Mouse (Mus musculus): ENCODE data around the gene Gm20388.

Gene Gm20388

DNA sequence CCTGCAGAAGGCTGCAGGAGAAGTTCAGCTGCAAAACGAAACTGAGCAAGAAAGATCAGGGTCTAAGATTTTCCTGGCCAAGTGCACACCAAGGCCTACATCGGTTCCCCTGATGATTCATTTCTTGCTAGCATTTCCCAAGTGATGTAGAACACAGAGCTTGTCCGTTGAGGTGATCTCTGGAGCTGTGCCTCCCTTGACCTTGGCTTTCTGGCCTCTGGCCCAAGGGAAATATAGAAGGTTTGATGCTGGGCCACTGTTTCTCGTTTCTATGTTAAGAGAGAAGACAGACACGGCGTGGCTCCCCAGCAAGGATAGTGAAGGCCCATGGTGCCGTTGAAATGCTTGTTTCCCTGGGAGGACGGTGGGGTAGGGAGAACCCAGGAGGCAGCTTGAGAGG lies 3857.2 kb downstream of the Gm20388 start:
- DNase-seq, result no peak

DNA sequence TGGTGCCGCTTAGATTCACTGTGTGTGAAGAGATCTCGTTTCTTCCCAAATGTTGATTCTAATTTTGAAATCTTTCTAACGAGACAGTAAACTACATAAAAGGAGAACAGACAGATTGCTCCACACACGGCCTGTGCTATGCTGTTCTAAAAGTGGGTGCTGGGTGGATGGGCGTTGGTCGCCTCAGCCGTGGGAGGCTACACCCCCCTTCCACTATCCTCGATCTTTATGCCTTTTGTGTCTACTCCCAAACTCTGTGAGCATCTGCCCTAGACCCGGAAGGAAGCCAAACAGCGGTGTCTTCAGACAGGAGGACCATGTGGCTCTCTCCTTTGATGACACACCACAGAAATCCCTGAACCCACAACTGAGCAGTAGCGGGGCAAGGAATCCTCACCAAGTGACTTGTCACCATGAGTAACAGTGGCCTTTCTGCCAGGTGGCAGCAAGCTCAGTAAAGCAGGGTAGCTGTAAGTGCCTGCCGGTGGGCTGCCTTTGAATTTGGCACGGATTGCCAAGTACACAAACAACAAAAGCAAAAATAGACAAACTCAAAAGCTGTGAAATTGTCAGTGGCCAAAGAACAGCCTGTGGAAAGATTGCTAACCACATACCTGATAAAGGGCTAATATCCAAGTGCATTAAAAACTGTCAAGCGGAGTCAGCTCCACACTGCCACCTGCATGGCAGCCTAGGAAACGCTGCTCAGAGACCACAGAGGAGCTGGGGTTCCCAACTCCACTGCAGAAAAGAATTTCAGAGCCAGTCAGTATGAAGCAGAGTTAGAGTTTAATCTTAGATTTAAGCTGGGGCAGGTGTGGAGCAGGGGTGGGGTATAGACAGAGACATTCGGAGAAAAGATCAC lies 3858.1 kb downstream of the Gm20388 start:
- no peak for DNase-seq

DNA sequence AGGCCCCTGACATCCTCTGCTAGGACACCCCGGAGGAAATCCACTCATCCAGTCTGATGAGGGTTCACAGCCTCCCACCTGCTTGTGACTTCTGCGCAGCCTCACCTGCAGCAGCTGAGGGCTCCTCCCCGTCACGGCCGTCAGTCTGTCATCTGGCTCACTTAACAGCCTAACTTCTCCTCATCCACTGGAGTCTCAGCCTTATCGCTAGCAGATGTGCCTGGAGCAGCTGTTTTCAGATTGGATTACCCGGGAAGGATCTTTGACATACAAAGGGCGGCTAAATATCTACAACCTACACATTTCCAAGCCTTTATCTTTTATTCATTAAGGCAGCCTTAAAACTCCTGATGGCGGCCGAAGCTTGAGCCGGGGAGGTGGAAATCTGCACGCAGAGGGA lies 3862.8 kb downstream of the Gm20388 start:
- DNase-seq, result no peak

DNA sequence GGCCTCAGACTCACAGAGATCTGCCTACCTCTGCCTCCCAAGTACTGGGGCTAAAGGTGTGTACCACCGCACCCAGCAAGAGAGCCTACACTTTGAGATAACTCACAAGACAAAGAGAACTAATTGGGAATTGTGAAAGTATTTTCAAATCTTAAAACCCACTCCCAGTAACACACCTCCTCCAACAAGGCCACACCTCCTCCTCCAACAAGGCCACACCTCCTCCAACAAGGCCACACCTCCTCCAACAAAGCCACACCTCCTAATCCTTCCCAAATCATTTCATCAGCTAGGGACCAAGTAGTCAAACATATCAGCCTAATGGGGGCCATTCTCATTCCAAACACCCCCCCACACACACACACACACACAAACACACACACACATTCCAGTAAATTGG lies 3863.8 kb downstream of the Gm20388 start:
- DNase-seq, result no peak

DNA sequence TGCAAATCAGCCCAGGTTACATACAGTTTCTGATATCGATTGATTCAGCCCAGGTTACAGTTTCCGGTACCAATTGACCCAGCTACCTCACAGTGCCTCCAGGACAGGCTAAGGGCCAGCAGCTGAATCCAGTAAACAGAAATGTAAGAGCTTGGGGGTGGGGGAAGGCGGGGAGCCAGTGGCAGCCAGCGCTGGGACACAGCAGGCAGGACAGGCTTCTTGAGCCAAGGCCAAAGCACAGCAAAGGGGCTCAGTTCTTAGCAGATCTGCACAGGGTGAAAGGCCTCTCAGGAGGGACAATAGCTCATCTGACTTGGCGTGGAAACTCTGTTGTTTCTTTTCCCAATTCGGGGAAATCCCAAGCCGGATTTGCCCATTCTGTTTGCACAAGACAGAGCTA lies 3866.7 kb downstream of the Gm20388 start:
- no peak for DNase-seq

DNA sequence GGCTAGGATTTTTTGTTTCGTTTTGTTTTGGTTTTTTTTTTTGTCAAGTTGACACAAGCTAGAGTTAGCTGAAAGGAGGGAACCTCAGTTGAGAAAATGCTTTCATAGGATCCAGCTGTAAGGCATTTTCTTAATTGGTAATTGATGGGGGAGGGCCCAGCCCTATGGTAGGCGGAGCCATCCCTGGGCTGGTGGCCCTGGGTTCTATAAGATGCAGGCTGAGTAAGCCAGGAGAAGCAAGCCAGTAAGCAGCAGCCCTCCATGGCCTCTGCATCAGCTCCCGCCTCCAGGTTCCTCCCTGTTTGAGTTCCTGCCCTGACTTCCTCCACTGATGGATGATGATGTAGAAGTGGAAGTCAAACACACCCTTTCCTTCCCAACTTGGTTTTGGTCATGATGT lies 3869.8 kb downstream of the Gm20388 start:
- DNase-seq, result no peak

DNA sequence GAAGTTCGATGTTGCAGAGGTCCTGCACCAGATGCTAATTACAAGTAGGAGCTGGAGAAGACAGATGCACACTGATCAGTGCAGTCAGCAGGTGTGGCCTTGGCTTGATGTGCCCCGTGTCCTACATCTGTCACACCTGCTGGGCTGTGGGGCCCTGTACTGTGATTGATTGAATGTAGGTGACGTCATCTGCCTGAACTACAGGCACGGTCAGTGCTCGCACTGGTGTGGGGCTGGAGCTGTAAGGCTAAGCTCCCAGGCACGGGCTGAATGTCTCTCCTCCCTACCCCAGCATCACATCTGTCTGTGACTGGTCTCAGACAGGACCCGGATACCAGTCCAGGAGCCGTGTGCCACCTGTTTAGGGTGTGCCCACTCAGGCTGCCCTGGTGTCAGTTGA lies 3870.6 kb downstream of the Gm20388 start:
- DNase-seq, result no peak

DNA sequence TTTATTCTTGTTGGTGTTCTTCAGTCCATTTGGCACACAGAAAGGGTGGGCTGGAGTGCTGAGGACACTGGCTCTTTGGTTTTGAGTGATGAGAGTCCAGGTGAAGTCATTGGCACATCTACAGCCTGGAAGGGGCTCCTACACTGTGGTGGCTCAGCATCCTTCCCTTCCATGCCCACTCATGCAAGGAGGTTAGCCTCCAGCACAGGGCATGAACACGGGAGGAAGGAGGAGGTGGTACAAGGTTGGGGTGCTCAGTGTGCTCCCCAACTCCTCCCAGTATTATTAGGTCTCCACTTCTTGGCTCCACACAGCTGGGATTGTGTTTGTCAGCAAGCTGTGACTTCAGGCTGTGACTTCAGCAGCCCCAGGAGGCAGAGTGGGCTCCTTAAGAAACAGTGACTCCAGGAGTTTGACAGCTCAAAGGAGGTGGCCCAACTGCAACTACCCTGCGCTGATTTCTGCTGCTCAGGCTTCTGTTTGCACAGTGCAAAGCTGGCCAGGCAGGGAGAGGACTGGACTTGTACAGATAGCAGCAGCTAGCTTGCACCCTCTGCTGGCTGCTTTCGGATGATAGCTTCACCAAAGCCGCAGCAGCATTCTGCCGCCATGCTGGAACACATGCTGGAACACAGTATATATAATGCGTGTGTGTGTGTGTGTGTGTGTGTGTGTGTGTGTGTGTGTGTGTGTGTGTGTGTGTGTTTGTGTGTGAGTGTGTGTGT lies 3873.0 kb downstream of the Gm20388 start:
- DNase-seq, result no peak

DNA sequence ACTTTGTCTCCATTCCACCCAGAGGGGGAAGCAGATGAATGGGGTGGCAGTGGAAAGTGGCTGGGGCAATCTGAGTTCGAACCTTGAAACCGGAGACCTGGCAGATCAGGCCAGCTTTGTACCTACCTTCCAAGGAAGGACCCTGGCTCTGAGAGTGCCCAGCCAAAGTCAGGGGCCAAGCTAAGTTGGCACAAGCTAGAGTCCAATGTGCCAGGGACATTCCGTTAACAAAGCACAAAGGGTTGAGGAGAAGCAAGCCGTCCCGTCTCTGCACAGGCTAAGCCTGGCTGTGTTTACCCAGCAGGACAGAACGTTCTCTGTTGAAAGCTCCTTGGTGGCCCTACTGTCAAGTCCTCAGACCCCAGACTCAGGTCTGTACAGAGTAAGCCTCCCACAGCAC lies 3875.5 kb downstream of the Gm20388 start:
- no peak for DNase-seq

DNA sequence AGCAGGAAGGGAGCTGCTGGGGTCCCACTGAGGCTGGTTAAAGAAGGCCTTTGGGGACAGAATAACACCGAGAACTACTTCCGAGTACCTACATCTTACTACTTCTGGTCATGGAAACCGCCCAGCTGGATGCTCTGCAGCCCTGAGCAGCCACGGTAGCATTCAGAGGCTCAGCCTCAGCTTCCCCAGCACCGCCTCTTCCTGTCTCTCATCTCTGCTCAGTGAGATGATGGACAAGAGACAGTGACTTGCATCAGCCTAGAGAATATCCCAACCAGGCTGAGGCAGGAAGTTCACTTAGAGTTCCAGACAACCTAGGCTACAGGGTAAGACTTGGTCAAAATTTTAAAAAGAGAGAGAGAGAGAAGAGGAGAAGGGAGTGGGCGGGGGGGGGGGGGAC lies 3876.0 kb downstream of the Gm20388 start:
- DNase-seq, result no peak

DNA sequence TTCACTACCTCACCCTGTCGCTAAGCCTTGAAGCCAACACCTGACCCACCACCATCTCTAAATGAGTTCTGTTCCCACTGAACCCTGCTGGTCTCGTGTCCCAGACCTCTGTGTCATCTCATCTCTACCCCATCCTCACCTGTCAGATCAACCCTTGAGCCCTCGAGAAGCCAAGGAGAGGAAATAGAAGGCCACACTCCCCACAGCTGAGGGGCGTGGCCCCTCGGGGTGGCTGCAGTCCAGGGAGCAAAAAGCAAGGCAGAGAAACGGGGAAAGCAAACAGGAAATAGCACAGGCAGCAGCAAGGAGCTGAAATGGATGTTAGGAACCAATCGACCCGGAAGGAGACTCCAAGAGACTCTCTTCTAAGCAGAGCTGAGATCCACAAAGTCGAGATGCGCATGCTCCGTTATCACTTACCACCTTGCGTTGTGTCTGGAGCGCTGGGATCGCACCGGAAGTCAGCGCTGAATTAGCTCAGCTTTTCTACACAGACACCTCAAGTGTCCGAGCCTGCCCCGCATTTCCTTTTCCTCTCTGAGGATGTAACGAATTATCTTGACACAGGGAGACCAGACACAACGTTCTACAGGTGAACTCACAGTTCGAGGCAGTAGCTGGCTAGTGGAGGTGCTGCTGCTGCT lies 3876.7 kb downstream of the Gm20388 start:
- no peak for DNase-seq

DNA sequence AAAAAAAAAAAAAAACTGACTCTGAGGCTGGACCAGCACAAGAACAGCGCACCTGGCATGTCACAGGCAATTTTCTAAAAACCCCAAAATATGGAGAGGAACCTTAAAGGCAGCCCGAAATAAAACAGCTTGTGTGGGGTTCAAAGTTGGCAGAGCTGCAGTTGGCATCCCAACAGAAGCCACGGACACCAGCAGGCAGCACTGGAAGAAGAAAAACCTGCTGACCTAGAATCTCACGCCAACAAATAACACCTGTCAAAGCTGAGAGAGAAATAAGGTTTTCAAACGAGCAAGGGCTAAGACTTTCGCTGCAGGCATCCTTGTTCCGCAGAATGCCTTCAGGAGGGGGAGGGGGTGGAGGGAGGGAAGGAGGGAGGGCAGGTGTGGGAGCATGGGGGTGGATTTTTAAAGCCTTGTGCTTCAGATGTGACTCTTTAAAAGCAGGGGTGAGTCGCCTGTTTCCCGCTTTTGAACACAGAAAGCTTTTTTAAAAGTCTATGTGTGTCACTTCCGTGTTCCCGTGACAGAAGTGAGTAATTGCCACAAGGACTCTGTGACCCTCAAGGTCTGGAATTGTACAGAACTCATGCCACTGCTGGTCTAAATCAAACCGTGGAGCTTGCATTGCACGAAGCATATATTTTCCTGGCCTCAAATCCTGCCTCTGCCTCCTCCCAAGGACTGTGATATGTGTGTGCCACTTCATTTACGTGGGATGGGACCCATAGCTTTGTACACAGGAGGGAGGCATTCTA lies 3878.0 kb downstream of the Gm20388 start:
- no peak for DNase-seq

DNA sequence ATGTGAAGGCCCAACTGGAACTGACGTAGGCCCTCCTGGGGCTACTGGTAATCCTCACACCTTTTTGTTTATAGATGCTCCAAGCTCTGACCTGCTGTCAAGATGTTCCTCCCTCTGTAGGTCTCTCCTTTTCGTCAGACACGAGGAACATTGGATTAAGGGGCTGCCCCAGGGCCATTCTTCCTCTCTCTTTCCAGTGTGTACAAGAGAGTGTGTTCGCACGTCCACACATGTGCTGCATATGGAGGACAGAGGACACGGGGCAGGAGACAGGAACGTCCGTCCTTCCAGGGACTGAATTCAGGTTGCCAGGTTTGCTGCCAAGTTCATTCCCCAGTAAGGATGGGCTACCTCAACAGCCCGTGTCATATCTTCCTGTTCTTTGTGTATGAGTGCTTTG lies 3878.8 kb downstream of the Gm20388 start:
- DNase-seq, result no peak

DNA sequence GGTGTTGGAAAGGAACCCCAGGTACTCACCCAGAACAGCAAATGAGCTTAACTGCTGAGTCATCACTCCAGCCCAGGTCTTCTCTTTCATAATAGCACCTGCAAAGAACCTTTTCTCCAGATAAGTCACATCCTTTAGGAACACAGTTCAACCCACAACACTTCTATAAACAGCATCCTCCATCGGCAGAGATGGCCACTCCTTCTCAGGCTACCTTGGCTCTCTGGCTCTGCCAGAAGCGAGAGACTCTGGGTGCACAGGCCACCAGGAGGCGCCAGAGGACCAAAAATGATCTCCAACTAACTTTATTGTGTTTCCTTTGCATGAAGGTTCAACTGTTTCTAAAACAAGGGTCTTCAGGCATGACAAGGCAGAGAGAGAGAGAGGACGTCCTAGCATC lies 3879.3 kb downstream of the Gm20388 start:
- peak; percentile 81 to 83 for DNase-seq

DNA sequence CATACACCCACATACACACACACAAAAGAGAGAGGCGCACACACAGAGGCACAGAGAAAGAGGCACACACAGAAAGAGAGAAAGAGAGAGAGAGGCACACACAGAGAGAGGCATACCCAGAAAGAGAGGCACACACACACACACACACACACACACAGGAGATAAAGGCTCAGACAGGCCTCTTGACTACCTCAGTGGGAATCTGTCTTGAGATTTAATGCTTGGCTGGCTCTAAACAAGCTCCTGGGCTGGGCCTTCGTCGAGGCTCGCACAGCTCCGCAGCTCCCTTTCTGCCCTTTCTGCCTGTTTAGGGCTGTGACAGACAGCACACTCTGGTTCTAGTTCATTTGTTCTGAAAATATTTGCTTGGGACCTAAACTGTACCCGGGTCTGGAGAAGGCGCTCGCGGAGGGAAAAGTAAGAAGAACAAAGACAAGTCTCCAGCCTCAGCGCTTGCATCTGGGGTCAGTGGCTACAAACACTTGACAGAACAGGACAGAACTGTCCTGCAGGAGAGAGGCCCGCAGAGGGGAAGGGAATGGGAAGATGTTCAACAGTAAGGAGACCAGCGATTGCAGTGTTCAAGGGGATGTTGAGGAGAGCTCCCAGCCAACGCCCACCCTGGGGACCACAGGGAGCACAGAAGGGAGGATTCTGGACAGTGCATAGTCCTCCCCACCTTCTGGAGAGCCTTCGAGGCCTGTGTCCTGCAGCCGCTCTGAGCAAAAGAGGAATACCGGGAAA lies 3880.6 kb downstream of the Gm20388 start:
- no peak for DNase-seq

DNA sequence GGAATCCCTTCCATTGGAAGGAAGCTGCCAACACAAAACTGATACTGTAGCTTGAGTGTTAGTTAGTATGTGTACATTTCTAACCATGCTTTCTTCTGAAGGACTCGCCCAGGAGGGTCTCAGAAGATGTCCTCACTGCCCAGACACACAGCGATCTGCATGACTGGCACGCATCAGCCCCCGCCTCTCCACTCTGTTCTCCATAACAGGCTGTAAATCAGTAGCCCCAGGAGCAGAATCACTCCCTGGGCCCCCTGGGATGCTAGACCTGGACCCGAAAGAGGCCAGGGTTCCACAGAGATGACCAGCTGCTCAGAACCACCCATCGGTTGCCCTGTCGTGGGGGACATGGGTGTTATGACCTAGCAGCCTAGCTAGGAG lies 3881.2 kb downstream of the Gm20388 start:
- no peak for DNase-seq

DNA sequence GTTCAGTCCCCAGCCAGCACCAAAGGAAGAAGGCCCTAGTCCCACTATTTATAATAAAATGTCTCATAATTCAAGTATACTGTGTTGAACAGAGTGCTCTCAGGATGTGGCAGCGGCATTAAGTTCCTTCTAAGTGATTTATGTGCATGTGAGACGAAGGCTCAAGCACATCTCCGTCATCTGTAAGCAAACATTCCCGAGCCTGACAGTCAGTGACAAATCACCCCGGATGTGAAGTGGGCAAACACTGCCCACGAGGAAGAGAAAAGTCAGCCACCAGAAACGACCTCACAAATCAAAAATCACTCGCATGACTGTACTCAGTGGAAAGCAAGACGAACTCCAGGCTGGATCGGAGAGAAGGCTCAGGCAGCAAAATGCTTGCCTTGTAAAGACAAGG lies 3883.3 kb downstream of the Gm20388 start:
- DNase-seq, result no peak

DNA sequence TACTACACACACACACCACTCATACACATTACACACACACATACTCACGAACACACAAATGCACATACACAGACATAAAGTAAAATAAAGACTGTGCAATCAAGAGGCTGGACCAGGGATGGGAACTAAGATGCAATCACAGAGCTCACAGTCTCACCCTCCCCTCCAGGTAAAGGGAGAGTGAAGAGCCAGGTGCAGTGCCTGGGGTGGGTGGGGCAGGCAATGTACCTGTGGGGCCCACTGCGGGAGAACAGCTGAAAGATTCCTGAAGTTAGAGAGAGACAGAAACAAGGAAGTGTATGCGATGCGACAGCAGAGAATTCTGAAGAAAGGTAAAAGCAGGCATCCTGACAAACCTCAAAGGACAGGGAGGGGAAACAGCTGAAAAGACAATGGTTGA lies 3884.1 kb downstream of the Gm20388 start:
- no peak for DNase-seq

DNA sequence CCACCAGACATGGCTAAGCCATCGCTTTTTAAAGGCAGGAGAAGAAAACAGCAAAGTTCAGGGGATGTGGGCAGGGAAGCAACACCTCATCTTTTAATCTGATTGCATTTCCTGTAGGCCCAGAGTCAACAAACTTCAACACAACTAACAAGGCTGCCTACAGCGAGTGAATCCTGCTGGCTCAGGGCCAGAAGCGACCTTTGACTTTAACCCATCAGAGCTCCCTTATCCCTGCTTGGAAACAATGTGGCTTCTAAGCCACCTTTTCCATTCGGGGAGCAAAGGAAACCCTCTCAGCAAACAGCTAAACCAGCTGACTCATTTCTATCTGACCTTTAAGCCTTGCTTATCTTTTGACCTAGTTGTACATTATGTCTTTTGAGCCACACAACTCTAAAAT lies 3886.1 kb downstream of the Gm20388 start:
- no peak for DNase-seq

DNA sequence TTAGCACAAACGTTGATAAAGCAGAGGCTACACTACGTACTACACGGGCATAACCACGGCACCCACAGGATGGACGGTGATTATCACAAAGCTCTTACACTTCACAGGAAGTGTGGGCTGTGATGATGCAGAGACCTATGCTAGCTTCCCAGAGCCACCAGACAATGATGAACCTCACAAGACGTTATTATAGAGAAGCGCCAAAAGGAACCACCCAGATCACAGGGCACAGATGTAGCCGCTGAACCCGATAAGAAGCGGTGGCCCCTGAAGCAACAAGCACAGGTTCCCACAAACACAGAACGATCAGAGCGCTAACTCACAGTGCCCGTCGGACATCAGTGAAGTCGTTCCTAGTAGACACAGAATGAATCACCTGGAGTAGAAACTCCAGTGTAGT lies 3887.3 kb downstream of the Gm20388 start:
- DNase-seq, result no peak

DNA sequence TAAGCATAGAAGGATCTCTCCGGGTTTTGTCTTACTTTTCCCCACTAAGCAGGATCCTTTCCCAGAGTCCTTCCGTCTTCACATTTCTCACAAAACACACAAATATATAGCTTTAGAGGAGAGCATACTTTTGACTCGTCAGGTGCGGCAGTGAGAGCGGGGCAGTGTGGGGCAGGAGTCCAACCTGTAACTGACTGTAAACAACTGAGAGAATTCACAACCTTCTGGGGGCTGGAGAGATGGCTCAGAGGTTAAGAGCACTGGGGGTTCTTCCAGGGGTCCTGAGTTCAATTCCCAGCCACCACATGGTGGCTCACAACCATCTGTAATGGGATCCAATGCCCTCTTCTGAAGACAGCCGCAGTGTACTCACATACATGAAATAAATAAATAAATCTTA lies 3888.8 kb downstream of the Gm20388 start:
- no peak for DNase-seq

DNA sequence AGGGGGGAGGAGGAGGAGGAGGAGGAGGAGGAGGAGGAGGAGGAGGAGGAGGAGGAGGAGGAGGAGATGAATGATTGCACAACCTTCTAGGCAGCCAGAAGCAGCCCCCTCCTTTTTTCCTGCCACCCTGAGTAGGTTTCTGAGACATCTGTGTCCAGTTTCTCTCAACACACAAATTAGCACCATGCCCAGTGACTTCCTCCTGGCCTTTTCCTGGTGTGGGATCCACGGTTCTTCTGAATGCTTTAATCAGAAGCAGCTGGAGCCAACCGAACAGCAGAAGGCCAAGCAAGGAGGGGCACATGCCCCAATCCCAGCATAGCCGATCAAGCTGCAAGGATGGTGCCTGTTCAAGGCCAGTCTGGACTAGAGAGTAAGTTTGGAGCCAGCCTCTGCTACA lies 3889.2 kb downstream of the Gm20388 start:
- no peak for DNase-seq

DNA sequence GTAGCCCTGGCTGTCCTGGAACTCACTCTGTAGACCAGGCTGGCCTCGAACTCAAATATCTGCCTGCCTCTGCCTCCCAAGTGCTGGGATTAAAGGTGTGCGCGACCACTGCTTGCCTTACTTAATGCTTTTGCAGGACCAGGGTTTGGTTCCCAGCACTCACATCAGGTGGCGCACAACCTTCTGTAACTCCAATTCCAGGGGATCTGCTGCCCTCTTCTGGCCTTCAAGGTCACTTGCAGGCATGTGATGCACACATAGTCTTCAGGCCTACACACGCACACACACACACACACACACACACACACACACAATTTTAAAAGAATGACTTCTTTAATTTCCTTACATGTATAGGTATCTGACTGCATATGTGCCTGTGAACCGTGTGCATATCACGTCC lies 3890.2 kb downstream of the Gm20388 start:
- no peak for DNase-seq

Measured in B cell, adult 2 months (primary cell).